Mouse (Mus musculus) liver, embryonic 11.5 days (tissue): ENCODE results near the gene C1qtnf1. TPM values are rescaled to one million over a fixed set of nuclear protein-coding genes. Genes with fewer than 3 reads are reported as not detected.

Experiments used
- ATAC-seq: fragments of 200-750 bp; cut with Nextera tagmentation; replicated peaks from 2 replicates; pipeline ENCODE4 v1.8.0; 2017; ENCODE audit warnings: moderate number of reproducible peaks, mild to moderate bottlenecking, moderate TSS enrichment, moderate library complexity; ENCODE audit not compliant: low FRiP score
- DNase-seq: peaks from one replicate; pipeline ENCODE4 v3.0.0-alpha.2; 2017; ENCODE audit warnings: low spot score
- H3K27ac ChIP-seq: fragments of 300-500 bp; sonication (generic); 2 replicates; pipeline ENCODE4 v1.5.1; 2014; ENCODE audit warnings: mild to moderate bottlenecking, low read depth, low read length, control low read depth
- H3K27me3 ChIP-seq: fragments of 300-500 bp; sonication (generic); replicated peaks from 2 replicates; pipeline ENCODE4 v1.6.1; 2014; ENCODE audit warnings: low read length, mixed read lengths; ENCODE audit not compliant: control insufficient read depth, insufficient read depth
- H3K36me3 ChIP-seq: fragments of 300-500 bp; sonication (generic); 2 replicates; pipeline ENCODE4 v1.6.1; 2014; ENCODE audit warnings: mild to moderate bottlenecking, low read length, moderate library complexity, mixed read lengths; ENCODE audit not compliant: control insufficient read depth, insufficient read depth
- H3K4me1 ChIP-seq: fragments of 300-500 bp; sonication (generic); replicated peaks from 2 replicates; pipeline ENCODE4 v1.6.1; 2014; ENCODE audit warnings: low read length, mixed read lengths; ENCODE audit not compliant: control insufficient read depth, insufficient read depth
- H3K4me2 ChIP-seq: fragments of 300-500 bp; sonication (generic); 2 replicates; pipeline ENCODE4 v1.6.1; 2014; ENCODE audit warnings: mild to moderate bottlenecking, control low read depth, moderate library complexity
- H3K4me3 ChIP-seq: fragments of 300-500 bp; sonication (generic); 2 replicates; pipeline ENCODE4 v1.5.1; 2014; ENCODE audit warnings: low read depth, low read length, control low read depth
- H3K9ac ChIP-seq: fragments of 300-500 bp; sonication (generic); 2 replicates; pipeline ENCODE4 v1.6.1; 2014; ENCODE audit warnings: low read depth, low read length, control low read depth
- H3K9me3 ChIP-seq: fragments of 300-500 bp; sonication (generic); 2 replicates; pipeline ENCODE4 v1.6.1; 2016; ENCODE audit warnings: low read length, inconsistent platforms, mixed read lengths; ENCODE audit not compliant: control insufficient read depth
- WGBS: fragments of 180-500 bp; shearing (Covaris S2); extraction: QIAGEN DNeasy Blood & Tissue Kit; methylation state at CpG from one replicate; pipeline ENCODE4 v1.1.7; 2014; 5-methylcytosine and 5-hydroxymethylcytosine counted together
- polyA plus RNA-seq: library from polyadenylated mRNA; unstranded; fragments of >200 nt; fragmentation: Nextera tagmentation; extraction: Ambion mirVana; gene quantifications from 2 replicates; pipeline ENCODE4 v1.2.1, GENCODE M21; 2014

C1qtnf1 gene
- polyA plus RNA-seq, 1 experiment from 2014 or later = 4.6 TPM

DNA sequence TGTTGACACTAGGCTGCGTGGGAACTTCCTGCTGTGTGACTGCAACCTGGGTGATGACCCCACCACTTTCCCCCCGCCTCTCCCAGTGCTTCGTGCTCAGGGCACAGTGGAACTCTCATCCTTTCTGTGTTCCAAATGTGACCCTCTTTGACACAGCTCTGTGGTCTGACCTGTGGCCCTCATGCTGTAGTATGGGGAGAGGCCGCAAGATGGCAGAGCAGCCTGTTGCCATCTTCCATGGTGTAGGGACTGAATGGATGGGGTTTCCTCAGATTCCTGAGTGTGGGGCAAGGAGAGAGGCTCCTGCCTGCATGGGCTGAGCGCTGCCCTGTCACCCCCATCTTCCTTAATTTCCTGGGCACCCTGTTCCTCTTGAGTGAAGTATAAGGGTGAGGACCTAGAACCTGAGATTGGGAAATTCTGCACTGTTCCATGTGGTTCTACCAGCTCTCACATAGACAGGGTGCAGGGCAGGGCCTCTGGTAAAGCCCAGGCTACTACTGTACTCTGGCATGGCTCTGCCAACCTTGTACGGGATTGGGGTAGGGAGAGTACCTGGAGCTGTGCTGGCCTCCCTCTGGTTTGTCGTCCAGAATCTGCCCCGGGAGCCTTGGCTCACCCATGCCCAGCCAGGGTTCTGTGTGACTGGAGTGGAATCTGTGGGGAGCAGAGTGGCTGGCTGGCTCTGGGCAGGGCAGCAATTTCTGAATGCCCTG lies 60.3 kb downstream of the C1qtnf1 start:
- no peak for ATAC-seq
- Histone ChIP-seq H3K9ac (no peak overlapping the region), H3K4me3 (no peak overlapping the region), H3K4me2 (no peak overlapping the region), H3K9me3 (no peaks in the 10 kb centered on the region), H3K36me3 (peaks cover 9% of the 10 kb centered on the region; the same call in 1 of the 2 replicates), H3K27me3 (no peaks in the 10 kb centered on the region; the same call in 1 of the 2 replicates), H3K4me1 (peaks cover 5% of the 10 kb centered on the region), H3K27ac (no peak overlapping the region)
- DNase-seq = no peak
- WGBS = 76% methylated on average over 8 of the region's 8 CpGs

DNA sequence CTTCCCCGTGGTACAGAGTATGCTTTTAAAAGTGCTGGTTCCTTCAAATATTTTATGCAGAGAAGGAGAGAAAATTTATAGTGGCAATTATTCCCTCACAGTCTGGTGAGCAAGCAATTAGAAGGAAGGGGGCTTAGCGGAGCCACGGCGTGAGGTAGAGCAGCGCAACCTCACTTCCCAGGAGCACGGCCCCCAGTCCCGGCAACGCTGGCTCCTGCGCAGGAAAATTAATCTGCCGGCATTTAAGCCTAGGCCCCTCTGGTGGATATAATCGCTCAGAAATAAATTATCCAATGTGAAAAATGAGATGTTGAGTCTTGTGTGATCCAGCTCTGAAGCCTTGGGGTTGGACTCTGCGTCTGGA lies 60.9 kb downstream of the C1qtnf1 start:
- no peak overlapping the region for H3K27ac ChIP-seq
- DNase-seq = no peak
- no peak for ATAC-seq
- peaks cover 5% of the 10 kb centered on the region for H3K4me1 ChIP-seq
- 78% methylated on average over 12 of the region's 12 CpGs for WGBS
- H3K4me3 ChIP-seq = no peak overlapping the region
- peaks cover 5% of the 10 kb centered on the region; the same call in 1 of the 2 replicates for H3K36me3 ChIP-seq
- H3K27me3 ChIP-seq = no peaks in the 10 kb centered on the region; the same call in 1 of the 2 replicates
- H3K9me3 ChIP-seq = no peaks in the 10 kb centered on the region
- no peak overlapping the region for H3K4me2 ChIP-seq
- H3K9ac ChIP-seq = no peak overlapping the region

DNA sequence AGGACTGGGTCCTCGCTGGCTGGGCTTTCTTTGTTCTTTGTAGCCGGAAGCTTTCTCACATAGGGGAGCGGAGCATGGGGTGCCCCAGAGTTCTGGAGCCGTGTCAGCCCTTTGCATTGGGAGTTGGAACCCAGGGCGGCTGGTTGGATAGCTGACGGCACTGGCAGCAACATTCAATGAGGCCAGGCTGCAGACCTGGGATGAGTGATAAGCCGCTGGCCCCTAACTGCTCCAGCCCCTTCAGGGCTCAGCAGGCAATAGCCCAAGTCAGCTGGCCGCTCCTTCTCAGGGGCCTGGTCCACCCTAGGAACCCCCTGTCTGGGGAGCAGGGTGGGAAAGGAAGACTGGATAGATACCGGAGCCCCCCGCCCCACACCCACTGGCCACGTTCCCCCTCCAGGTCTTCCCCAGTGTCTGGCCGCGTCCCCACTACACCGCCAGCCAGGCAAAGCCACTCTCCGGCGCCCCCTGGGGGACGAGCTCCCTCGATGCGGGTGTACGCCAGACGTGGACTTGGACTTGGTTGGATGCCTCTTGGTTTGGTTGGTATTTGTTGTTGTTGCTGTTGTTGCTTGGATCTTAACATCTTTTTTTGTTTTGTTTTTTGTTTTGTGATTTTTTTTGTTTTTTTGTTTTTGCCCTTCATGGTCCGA lies 62.7 kb downstream of the C1qtnf1 start:
- Histone ChIP-seq H3K9ac (peak overlapping the region; percentile 38), H3K36me3 (no peaks in the 10 kb centered on the region), H3K27ac (no peak overlapping the region), H3K4me1 (peaks cover 5% of the 10 kb centered on the region), H3K9me3 (no peaks in the 10 kb centered on the region), H3K4me3 (peak overlapping the region; percentile 35), H3K27me3 (no peaks in the 10 kb centered on the region; the same call in 1 of the 2 replicates), H3K4me2 (peak overlapping the region; percentile 67)
- ATAC-seq = peak; percentile 80
- WGBS = 16% methylated on average over 22 of the region's 22 CpGs
- peak; percentile 84 for DNase-seq

DNA sequence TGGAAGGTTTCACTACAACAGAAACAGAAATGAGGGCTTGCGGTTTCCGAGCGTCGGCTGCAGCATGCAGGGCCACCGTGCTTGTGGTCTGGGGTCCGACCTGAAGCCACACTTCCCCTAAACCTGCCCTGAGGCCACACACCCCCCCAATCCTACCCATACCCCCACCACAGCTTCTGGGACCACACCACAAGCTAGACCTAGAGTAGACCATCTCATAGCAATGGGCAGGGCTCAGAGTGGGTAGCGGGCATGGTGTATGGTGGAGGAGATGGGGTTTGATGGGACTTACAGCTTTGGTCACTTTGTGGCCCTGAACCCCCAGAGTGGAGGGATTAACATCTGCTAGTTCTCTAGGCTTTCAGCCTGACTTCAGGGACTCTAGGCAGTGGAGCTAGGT lies 63.2 kb downstream of the C1qtnf1 start:
- Histone ChIP-seq H3K4me2 (no peak overlapping the region), H3K4me3 (no peak overlapping the region), H3K9me3 (no peaks in the 10 kb centered on the region), H3K9ac (no peak overlapping the region), H3K4me1 (peaks cover 5% of the 10 kb centered on the region), H3K27ac (no peak overlapping the region), H3K27me3 (no peaks in the 10 kb centered on the region; the same call in 1 of the 2 replicates), H3K36me3 (no peaks in the 10 kb centered on the region)
- ATAC-seq (no peak), DNase-seq (no peak)
- 75% methylated on average over 7 of the region's 7 CpGs for WGBS

DNA sequence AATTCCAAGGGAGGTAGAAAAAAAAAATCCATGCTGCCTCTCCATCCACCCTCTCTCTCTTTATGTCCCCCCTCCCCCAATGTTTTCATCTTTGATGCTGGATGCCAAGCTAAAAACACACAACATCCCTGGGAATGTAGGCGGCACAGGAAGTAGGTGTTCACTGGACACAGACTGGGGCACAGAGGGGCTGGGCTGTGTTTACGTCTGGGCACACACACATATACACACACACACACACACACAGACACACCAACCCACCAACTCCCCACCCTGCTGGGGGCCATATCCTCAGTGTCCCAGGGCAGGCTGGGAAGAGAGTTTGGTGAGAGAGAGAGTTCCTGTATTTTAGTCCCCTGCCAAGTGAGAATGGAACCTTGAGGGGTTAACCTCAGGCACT lies 65.5 kb downstream of the C1qtnf1 start:
- H3K27ac ChIP-seq = no peak overlapping the region

DNA sequence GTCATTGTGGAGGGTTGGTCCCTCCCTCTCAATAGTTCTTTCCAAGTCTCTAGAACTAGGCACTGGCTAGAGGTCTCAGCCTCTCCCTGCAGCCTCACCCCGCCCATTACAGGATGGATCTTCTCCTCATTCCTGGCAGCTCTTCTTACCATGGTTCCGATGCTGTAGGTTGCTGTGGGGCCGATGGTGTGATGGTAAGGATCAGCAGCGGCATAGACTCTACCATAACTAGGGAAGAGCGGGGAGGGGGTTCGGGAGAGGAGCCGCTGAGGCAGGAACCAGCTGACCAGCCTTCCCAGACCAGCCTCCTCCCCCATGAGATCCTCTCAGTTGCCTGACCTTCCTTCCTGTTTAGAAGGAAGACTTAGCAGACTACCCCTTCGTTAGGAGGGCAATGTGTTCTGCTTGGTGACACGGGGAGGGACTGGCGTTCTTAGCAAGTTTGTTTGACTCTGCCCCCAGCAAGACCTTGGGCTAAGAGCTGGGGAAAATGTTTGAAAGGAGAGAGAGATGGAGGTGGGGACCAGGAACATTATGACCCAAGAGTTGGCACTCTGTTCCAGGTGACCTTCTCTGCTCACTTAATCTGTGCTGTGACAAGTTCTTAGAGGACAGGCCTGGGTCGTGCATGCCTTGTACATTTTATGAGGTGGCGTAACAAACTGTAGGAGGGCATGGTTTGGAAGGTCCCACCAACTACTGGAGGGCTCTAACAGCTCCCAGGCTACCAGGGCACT lies 66.2 kb downstream of the C1qtnf1 start:
- H3K4me2 ChIP-seq = no peak overlapping the region
- no peak overlapping the region for H3K4me3 ChIP-seq
- no peak overlapping the region for H3K9ac ChIP-seq

More for the DNA sequence above, 65.5 kb downstream of the C1qtnf1 start:
- Histone ChIP-seq H3K4me1 (peaks cover 5% of the 10 kb centered on the region), H3K9ac (no peak overlapping the region), H3K4me3 (no peak overlapping the region), H3K4me2 (no peak overlapping the region), H3K9me3 (no peaks in the 10 kb centered on the region), H3K36me3 (no peaks in the 10 kb centered on the region), H3K27me3 (peaks cover 6% of the 10 kb centered on the region)
- ATAC-seq (no peak), DNase-seq (no peak)
- WGBS = 77% methylated on average over 2 of the region's 2 CpGs

DNA sequence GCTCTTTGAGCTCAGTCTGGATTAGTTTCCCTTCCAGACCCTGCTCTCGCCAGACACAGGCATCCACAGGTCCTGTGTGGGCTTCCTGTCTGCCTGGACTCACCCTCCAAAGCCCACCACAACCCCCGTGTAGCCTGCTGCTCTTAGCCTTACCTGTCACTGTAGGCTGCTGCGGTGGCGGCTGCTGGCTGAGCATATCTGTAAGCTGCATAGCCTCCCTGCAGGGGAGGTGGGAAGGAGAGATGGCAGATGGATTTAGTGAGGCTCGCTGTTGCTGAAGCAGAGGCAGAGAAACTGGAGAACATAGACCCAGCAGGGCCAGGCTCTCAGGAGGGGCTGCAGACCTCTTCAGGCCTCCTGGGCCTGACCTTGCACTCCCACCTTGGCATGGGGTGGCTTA lies 67.1 kb downstream of the C1qtnf1 start:
- no peak overlapping the region for H3K27ac ChIP-seq
- WGBS = 36% methylated on average over 5 of the region's 5 CpGs
- no peak for DNase-seq

More for the DNA sequence above, 66.2 kb downstream of the C1qtnf1 start:
- ATAC-seq = no peak
- no peaks in the 10 kb centered on the region for H3K36me3 ChIP-seq
- peaks cover 5% of the 10 kb centered on the region for H3K4me1 ChIP-seq
- H3K27me3 ChIP-seq = peaks cover 9% of the 10 kb centered on the region
- no peak overlapping the region for H3K27ac ChIP-seq
- 61% methylated on average over 12 of the region's 12 CpGs for WGBS
- H3K9me3 ChIP-seq = no peaks in the 10 kb centered on the region
- no peak for DNase-seq

DNA sequence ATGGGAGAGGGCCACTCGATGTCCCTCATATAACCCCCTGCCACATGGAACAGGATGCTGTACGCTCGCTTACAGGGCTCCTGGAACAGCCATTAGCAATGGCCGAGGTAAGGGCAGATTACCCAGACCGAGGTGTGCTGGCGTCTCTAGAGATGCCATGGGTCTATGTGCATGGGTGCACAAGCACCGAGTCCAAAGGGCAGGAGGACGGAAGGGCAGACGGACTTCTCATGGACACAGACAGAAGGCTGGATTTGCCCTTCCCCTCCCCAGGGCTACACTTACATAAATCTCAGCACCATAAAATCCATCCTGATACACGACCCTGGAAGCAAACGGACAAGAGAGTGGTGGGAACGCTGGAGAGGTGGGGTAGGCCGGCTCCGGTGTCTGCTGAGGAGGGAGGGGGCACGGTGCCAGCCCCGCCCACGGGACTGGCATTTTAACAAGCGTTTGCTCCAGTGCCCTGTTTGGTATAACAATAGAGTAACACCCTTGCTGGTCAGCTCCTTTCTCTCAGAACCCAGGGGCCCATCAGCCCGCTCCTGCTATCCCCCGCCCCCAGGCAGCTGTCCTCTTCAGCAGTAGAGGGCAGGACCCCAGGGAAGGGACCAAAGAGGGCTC lies 68.2 kb downstream of the C1qtnf1 start:
- peaks cover 9% of the 10 kb centered on the region; the same call in 1 of the 2 replicates for H3K27me3 ChIP-seq
- ATAC-seq = no peak

More for the DNA sequence above, 67.1 kb downstream of the C1qtnf1 start:
- peaks cover 9% of the 10 kb centered on the region for H3K27me3 ChIP-seq
- H3K4me1 ChIP-seq = peaks cover 5% of the 10 kb centered on the region
- H3K36me3 ChIP-seq = no peaks in the 10 kb centered on the region
- no peak overlapping the region for H3K4me3 ChIP-seq
- ATAC-seq = no peak
- H3K9me3 ChIP-seq = no peaks in the 10 kb centered on the region
- H3K9ac ChIP-seq = no peak overlapping the region
- no peak overlapping the region for H3K4me2 ChIP-seq

More for the DNA sequence above, 68.2 kb downstream of the C1qtnf1 start:
- Histone ChIP-seq H3K4me1 (no peaks in the 10 kb centered on the region), H3K4me2 (no peak overlapping the region), H3K4me3 (no peak overlapping the region), H3K9me3 (no peaks in the 10 kb centered on the region), H3K36me3 (no peaks in the 10 kb centered on the region), H3K9ac (no peak overlapping the region), H3K27ac (no peak overlapping the region)
- no peak for DNase-seq
- 69% methylated on average over 20 of the region's 20 CpGs for WGBS
